Mouse (Mus musculus) activated CD4-positive, CD25-positive, alpha-beta regulatory T cell, adult 4 months (primary cell): ENCODE measurements around the gene Gad1. TPM values are rescaled to one million over a fixed set of nuclear protein-coding genes. Genes with fewer than 3 reads are reported as not detected.

Experiments
- ATAC-seq: one replicate; pipeline ENCODE4 v1.8.0; 2017
- polyA plus RNA-seq, 2 experiments: library from polyadenylated mRNA; unstranded; fragments of 100-300 nt; shearing (Covaris generic); gene quantifications; one replicate each; pipeline ENCODE4 v1.2.1; 2017

Gad1 gene
- polyA plus RNA-seq, 2 experiments from 2014 or later: 0.21 TPM; not detected in 1

DNA sequence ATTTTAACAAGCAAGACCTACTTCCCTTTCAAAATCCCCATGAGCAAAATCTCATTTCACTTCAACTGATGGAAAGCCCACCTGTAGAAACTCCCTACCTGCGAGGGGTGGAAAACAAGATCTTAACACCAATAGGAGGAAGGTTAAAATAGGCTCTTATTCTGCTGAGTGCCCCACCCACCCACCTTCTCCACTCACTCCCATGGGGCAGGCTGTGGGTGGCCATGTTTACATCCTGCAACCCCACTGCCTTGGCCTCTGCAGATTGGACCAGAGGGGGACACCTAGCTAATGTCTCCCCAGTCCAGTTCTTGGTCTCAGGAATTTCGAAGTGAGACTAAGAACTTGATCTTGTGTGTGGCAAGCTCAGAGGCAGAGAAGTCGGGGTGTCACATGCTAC is 77.0 kb downstream of the Gad1 start:
- ATAC-seq: no peak

- ATAC-seq: no peak
Measured at GRCm38 (mm10) chr2:70631321-70631720, 78.4 kb downstream of the Gad1 start.

DNA sequence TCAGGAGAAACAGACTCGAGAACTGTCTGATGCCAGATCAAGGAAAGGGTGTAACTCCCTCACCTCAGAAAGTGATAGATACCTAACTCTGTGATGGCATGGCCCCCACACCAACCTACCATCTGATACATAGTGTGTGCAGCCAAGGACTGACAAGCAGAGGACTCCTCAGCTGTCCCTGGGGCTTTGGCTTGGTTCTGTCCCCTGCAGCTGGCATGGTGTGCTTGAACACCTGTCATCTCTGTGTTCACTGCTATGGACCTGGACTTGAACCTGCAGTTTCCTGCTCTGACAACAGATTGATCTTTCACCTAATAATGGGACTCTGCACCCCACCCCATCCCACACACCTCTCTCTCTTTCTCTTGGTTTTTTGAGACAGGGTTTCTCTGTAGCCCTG is 79.5 kb downstream of the Gad1 start:
- ATAC-seq: no peak

- no peak for ATAC-seq
Measured at GRCm38 (mm10) chr2:70634028-70634690, 81.3 kb downstream of the Gad1 start.

DNA sequence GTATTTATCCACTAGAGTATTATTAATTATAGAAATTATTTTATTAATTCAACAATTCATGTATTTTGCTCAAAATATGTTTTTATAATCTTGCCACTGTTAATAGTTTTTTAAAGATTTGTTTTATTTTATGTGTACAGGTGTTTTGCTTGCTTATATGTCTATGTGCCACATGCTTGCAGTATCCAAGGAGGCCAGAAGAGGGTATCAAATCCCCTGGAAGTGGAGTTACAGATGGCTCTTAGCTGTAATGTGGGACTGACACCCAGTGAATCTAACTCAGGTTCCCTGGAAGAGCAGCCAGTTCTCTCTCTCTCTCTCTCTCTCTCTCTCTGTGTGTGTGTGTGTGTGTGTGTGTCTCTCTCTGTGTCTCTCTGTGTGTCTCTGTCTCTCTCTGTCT is 88.1 kb downstream of the Gad1 start:
- ATAC-seq: no peak

DNA sequence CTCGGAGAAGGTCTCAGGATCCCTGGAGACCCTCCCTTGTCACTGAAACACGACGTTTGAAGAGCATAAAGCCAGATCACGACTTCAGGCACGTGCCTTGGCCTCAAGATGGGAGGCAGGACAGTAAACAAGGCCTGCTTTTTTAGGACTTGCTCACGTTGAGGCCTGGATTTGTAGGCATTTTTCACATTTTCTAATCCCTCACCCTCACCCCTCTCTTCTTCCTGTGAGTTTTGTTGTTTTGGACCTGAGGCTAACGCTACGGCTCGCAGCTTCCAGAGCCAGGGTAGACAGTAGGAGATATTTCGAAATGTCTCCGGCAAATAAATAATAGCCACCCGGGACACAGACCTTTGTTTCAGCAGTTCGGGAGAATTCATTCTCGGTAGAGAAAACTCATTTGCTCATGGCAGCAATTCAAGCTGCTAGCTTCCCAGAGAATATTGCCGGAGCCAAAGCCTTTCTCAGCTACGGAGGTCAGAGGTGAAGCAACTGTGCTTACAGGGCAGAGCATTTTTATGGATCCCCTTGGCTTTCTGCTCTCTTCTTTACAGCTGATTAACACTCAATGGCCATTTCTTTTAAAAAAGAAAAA is 90.2 kb downstream of the Gad1 start:
- ATAC-seq: no peak

DNA sequence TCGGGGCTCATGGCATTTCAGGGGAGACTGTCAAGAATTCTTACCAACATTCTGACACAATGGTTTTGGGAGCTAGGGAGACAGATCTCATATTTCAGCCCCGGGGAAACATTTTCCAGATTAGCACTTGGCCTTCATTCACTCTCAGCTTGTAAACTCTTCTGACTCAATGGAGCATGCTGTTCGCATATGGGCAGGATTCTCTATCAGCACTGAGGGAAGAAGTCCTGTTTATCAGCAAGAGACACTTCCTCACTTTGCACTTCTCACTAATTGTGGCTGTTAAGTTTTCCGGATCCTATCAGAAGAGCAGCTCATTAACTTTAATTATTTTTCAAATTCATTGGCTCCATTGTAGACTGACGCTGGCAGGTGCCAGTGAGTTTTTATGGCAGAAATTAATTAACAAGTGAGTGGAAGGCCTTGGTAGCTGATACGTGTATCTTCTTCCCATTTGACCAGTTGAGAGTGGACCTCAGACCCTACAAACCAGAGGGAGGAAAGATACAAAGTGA is 92.5 kb downstream of the Gad1 start:
- no peak for ATAC-seq

GRCm38 (mm10) chr2:70647681-70648080 is 94.8 kb downstream of the Gad1 start:
- no peak for ATAC-seq

DNA sequence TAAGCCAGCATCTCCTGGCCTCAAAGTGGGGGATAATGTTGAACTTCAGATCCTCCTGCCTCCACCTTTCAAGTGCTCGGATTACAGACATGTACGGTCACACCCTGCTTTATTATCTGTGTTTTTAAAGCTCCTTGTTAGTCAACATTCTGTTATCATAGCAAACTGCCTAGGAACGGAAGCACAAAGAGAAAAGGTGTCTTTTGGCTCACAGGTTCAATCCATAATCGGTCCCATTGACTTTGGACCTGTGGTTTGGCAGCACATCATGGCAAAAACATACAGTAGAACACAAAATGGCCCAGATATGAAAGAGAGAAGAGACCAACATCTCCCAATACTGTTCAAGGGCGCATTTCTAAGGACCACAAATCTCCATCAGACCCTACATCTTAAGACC is 95.4 kb downstream of the Gad1 start:
- no peak for ATAC-seq

DNA sequence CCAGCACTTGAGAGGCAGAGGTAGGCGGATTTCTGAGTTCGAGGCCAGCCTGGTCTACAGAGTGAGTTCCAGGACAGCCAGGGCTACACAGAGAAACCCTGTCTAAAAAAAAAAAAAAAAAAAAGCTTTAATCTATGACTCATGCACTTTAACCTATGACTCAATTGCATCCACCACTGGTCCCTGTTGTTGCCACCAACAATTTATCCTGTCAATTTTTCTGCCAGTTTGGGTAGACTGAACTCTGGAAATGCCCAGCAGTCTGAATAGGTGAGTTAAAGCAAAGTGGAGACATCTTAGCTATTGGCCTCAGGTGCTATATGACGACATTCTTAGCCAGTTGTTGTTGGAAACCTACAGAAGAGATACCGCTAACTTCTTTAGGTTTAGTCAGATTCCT is 96.6 kb downstream of the Gad1 start:
- ATAC-seq: no peak

Other genes with a start within 250 kb of the Gad1 start
- not detected for gene Sp5, start 78.1 kb upstream of the Gad1 start, polyA plus RNA-seq
- not detected for gene Erich2, start 44.3 kb upstream of the Gad1 start, polyA plus RNA-seq
- gene Gorasp2, start 108.5 kb downstream of the Gad1 start, polyA plus RNA-seq: 10 to 100 TPM; 44.7 to 48.2 TPM
- gene Gm26558, start 109.0 kb downstream of the Gad1 start, polyA plus RNA-seq: not detected